Mouse (Mus musculus) midbrain, embryonic 16.5 days (tissue): ENCODE results near the gene Gm3285. TPM values are rescaled to one million over a fixed set of nuclear protein-coding genes. Genes with fewer than 3 reads are reported as not detected.

Experiments
- ATAC-seq: fragments of 200-750 bp; cut with Nextera tagmentation; 2 replicates; pipeline ENCODE4 v1.8.0; 2017; ENCODE audit warnings: moderate TSS enrichment
- H3K27ac ChIP-seq: fragments of 300-500 bp; sonication (generic); 2 replicates; pipeline ENCODE4 v1.5.1; 2014; ENCODE audit warnings: mild to moderate bottlenecking, low read length, mixed read lengths
- H3K27me3 ChIP-seq: fragments of 300-500 bp; sonication (generic); 2 replicates; pipeline ENCODE4 v1.6.1; 2014; ENCODE audit warnings: low read depth, low read length, mixed read lengths; ENCODE audit not compliant: control insufficient read depth, insufficient read depth
- H3K36me3 ChIP-seq: fragments of 300-500 bp; sonication (generic); 2 replicates; pipeline ENCODE4 v1.6.1; 2014; ENCODE audit warnings: mild to moderate bottlenecking, low read length, moderate library complexity, mixed read lengths; ENCODE audit not compliant: control insufficient read depth, insufficient read depth
- H3K4me1 ChIP-seq: fragments of 300-500 bp; sonication (generic); 2 replicates; pipeline ENCODE4 v1.6.1; 2014; ENCODE audit warnings: mild to moderate bottlenecking, low read length, mixed read lengths; ENCODE audit not compliant: control insufficient read depth, insufficient read depth
- H3K4me2 ChIP-seq: fragments of 300-500 bp; sonication (generic); 2 replicates; pipeline ENCODE4 v1.6.1; 2014; ENCODE audit warnings: mild to moderate bottlenecking, low read length, mixed read lengths
- H3K4me3 ChIP-seq: fragments of 300-500 bp; sonication (generic); 2 replicates; pipeline ENCODE4 v1.5.1; 2014; ENCODE audit warnings: low read depth, mild to moderate bottlenecking, low read length, moderate library complexity, mixed read lengths
- H3K9ac ChIP-seq: fragments of 300-500 bp; sonication (generic); 2 replicates; pipeline ENCODE4 v1.6.1; 2014; ENCODE audit warnings: low read depth, low read length, mixed read lengths
- H3K9me3 ChIP-seq: fragments of 300-500 bp; sonication (generic); replicated peaks from 2 replicates; pipeline ENCODE4 v1.6.1; 2014; ENCODE audit warnings: mild to moderate bottlenecking, low read length, mixed read lengths; ENCODE audit not compliant: control insufficient read depth, poor library complexity, severe bottlenecking
- WGBS: fragments of 180-500 bp; shearing (Covaris S2); extraction: QIAGEN DNeasy Blood & Tissue Kit; methylation state at CpG from one replicate; pipeline ENCODE4 v1.1.7; 2014; 5-methylcytosine and 5-hydroxymethylcytosine counted together
- polyA plus RNA-seq: library from polyadenylated mRNA; unstranded; fragments of >200 nt; fragmentation: Nextera tagmentation; extraction: Ambion mirVana; gene quantifications from 2 replicates; pipeline ENCODE4 v1.2.1, GENCODE M21; 2015

Gm3285 gene
- not detected in 2 replicates for polyA plus RNA-seq

GRCm38 (mm10) chr10:77861675-77862074 lies at the start of gene Gm3285:
Gene Gm3285 (plus strand): TSS chr10:77861975.
- no peak for ATAC-seq
- Histone ChIP-seq H3K4me3 (no peak within 1 kb of the TSS), H3K27ac (no peak within 1 kb of the TSS), H3K27me3 (no peaks in the 10 kb centered on the region), H3K4me2 (no peak within 1 kb of the TSS), H3K36me3 (no peaks in the 10 kb centered on the region), H3K4me1 (no peaks in the 10 kb centered on the region), H3K9ac (no peak within 1 kb of the TSS), H3K9me3 (peaks cover 3% of the 10 kb centered on the region; the same call in 1 of the 2 replicates)
- WGBS, result 43% methylated on average over 7 of the region's 7 CpGs

GRCm38 (mm10) chr10:77814382-77814781 lies 47.4 kb upstream of the Gm3285 start, which contains the start of gene Gm2696:
Gene Gm2696 (plus strand): TSS chr10:77814682.
- H3K9me3 ChIP-seq, result no peaks in the 10 kb centered on the region
- 62% methylated on average over 4 of the region's 4 CpGs for WGBS
- H3K36me3 ChIP-seq, result no peaks in the 10 kb centered on the region
- no peaks in the 10 kb centered on the region for H3K4me1 ChIP-seq
- ATAC-seq, result no peak
- no peaks in the 10 kb centered on the region for H3K27me3 ChIP-seq
- no peak within 1 kb of the TSS for H3K4me3 ChIP-seq
- no peak within 1 kb of the TSS for H3K4me2 ChIP-seq
- H3K9ac ChIP-seq, result no peak within 1 kb of the TSS
- no peak within 1 kb of the TSS for H3K27ac ChIP-seq

- 38% methylated on average over 5 of the region's 5 CpGs for WGBS
- Histone ChIP-seq H3K9ac (no peak overlapping the region), H3K9me3 (no peaks in the 10 kb centered on the region), H3K36me3 (no peaks in the 10 kb centered on the region), H3K4me1 (no peaks in the 10 kb centered on the region), H3K27ac (no peak overlapping the region), H3K27me3 (no peaks in the 10 kb centered on the region), H3K4me3 (no peak overlapping the region), H3K4me2 (no peak overlapping the region)
- ATAC-seq, result no peak
Observed at GRCm38 (mm10) chr10:77815514-77815913, 46.3 kb upstream of the Gm3285 start.

GRCm38 (mm10) chr10:77818523-77818922 lies 43.3 kb upstream of the Gm3285 start:
- H3K4me3 ChIP-seq, result no peak overlapping the region
- ATAC-seq, result peak; percentile 60
- no peak overlapping the region for H3K27ac ChIP-seq
- no peaks in the 10 kb centered on the region for H3K4me1 ChIP-seq
- WGBS, result 95% methylated on average over 4 of the region's 4 CpGs
- no peak overlapping the region for H3K4me2 ChIP-seq
- H3K9me3 ChIP-seq, result no peaks in the 10 kb centered on the region
- no peaks in the 10 kb centered on the region for H3K36me3 ChIP-seq
- no peak overlapping the region for H3K9ac ChIP-seq
- H3K27me3 ChIP-seq, result no peaks in the 10 kb centered on the region

- no peaks in the 10 kb centered on the region for H3K36me3 ChIP-seq
- no peak overlapping the region for H3K9ac ChIP-seq
- 0 out of 2 replicates have a peak, but pooled peaks cover 2% of the 10 kb centered on the region for H3K9me3 ChIP-seq
- no peak overlapping the region for H3K27ac ChIP-seq
- peak; percentile 62; the same call in 1 of the 2 replicates for ATAC-seq
- 28% methylated on average over 4 of the region's 4 CpGs for WGBS
- no peak overlapping the region for H3K4me3 ChIP-seq
- H3K4me2 ChIP-seq, result peak overlapping the region; percentile 26; the same call in 1 of the 2 replicates
- H3K4me1 ChIP-seq, result no peaks in the 10 kb centered on the region
- no peaks in the 10 kb centered on the region for H3K27me3 ChIP-seq
Observed at GRCm38 (mm10) chr10:77819203-77819602, 42.6 kb upstream of the Gm3285 start.

- Histone ChIP-seq H3K36me3 (no peaks in the 10 kb centered on the region), H3K4me1 (no peaks in the 10 kb centered on the region), H3K4me2 (no peak within 1 kb of the TSS), H3K9ac (no peak within 1 kb of the TSS), H3K4me3 (no peak within 1 kb of the TSS), H3K27me3 (no peaks in the 10 kb centered on the region), H3K9me3 (0 out of 2 replicates have a peak, but pooled peaks cover 2% of the 10 kb centered on the region), H3K27ac (no peak within 1 kb of the TSS)
- no peak for ATAC-seq
- 71% methylated on average over 6 of the region's 6 CpGs for WGBS
Observed at GRCm38 (mm10) chr10:77826951-77827350, 34.8 kb upstream of the Gm3285 start, which contains the start of gene Krtap10-4. Gene Krtap10-4 (minus strand): TSS chr10:77827095.

GRCm38 (mm10) chr10:77835647-77836046 lies 26.1 kb upstream of the Gm3285 start, which contains the start of gene Krtap10-10:
Gene Krtap10-10 (plus strand): TSS chr10:77835947.
- no peak within 1 kb of the TSS for H3K4me3 ChIP-seq
- H3K27ac ChIP-seq, result no peak within 1 kb of the TSS
- no peaks in the 10 kb centered on the region for H3K36me3 ChIP-seq
- no peak within 1 kb of the TSS for H3K9ac ChIP-seq
- H3K27me3 ChIP-seq, result no peaks in the 10 kb centered on the region
- no peak within 1 kb of the TSS for H3K4me2 ChIP-seq
- H3K4me1 ChIP-seq, result no peaks in the 10 kb centered on the region
- H3K9me3 ChIP-seq, result no peaks in the 10 kb centered on the region
- 71% methylated on average over 9 of the region's 9 CpGs for WGBS
- no peak for ATAC-seq

- Histone ChIP-seq H3K4me2 (no peak overlapping the region), H3K9me3 (no peaks in the 10 kb centered on the region; the same call in 1 of the 2 replicates), H3K27me3 (no peaks in the 10 kb centered on the region), H3K4me1 (no peaks in the 10 kb centered on the region), H3K9ac (no peak overlapping the region), H3K4me3 (no peak overlapping the region), H3K27ac (no peak overlapping the region), H3K36me3 (no peaks in the 10 kb centered on the region)
- 84% methylated on average over 6 of the region's 6 CpGs for WGBS
- ATAC-seq, result no peak
Observed at GRCm38 (mm10) chr10:77839006-77839405, 22.8 kb upstream of the Gm3285 start.

- Histone ChIP-seq H3K4me2 (no peak within 1 kb of the TSS), H3K27me3 (no peaks in the 10 kb centered on the region), H3K9ac (no peak within 1 kb of the TSS), H3K27ac (no peak within 1 kb of the TSS), H3K4me1 (no peaks in the 10 kb centered on the region), H3K9me3 (peaks cover 4% of the 10 kb centered on the region; the same call in 1 of the 2 replicates), H3K4me3 (no peak within 1 kb of the TSS), H3K36me3 (no peaks in the 10 kb centered on the region)
- no peak for ATAC-seq
- 50% methylated on average over 1 of the region's 3 CpGs for WGBS
Observed at GRCm38 (mm10) chr10:77846503-77846902, 15.3 kb upstream of the Gm3285 start, which contains the start of gene Gm36176. Gene Gm36176 (plus strand): TSS chr10:77846803.
